Mouse (Mus musculus) C2C12 (cell line): ENCODE data around the gene Usp25.

Experiments used
- CEBPB ChIP-seq: IDR thresholded peaks from one replicate; pipeline ENCODE4 v1.6.1; 2011; ENCODE audit warnings: low read depth, mild to moderate bottlenecking, control low read depth, moderate library complexity
- CTCF ChIP-seq: IDR thresholded peaks from one replicate; pipeline ENCODE4 v1.5.1; 2011; ENCODE audit not compliant: control insufficient read depth, insufficient read depth, insufficient read length
- MAX ChIP-seq: IDR thresholded peaks from one replicate; pipeline ENCODE4 v1.6.1; 2011; ENCODE audit warnings: mild to moderate bottlenecking, control low read depth
- MYOD1 ChIP-seq: IDR thresholded peaks from one replicate; pipeline ENCODE4 v1.6.1; 2011; ENCODE audit warnings: low read depth; ENCODE audit not compliant: control insufficient read depth, insufficient read length
- MYOG ChIP-seq: IDR thresholded peaks from one replicate; pipeline ENCODE4 v1.6.1; 2011; ENCODE audit not compliant: control insufficient read depth, insufficient read length; ENCODE audit errors: extremely low read depth
- USF1 ChIP-seq: IDR thresholded peaks from one replicate; pipeline ENCODE4 v1.6.1; 2011; ENCODE audit warnings: low read depth, mild to moderate bottlenecking, control low read depth, moderate library complexity

DNA sequence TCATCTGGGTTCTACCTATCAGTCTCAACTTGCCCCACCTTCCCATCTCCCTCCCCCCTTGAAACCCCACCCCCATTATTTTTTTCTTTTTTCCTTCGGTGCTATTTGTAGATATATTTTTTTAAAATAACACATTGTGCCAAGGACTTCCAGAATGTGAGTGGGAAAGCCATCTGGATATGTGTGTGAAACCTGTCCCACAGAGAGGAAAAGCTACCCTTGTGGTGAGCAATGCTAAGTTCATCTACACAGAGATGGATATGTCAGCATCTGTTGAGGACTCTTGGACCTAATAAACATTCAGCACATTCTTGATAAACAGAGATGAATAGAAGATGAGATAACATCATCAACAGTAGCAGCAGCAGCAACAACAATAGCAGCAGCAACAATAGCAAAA, 138.8 kb downstream of the Usp25 start:
- no peak for TF ChIP-seq CTCF
- TF ChIP-seq MYOG = no peak
- no peak for TF ChIP-seq CEBPB
- no peak for TF ChIP-seq USF1
- no peak for TF ChIP-seq MAX
- TF ChIP-seq MYOD1 = no peak
